Mouse (Mus musculus): ENCODE results near the gene Cd2.

DNA sequence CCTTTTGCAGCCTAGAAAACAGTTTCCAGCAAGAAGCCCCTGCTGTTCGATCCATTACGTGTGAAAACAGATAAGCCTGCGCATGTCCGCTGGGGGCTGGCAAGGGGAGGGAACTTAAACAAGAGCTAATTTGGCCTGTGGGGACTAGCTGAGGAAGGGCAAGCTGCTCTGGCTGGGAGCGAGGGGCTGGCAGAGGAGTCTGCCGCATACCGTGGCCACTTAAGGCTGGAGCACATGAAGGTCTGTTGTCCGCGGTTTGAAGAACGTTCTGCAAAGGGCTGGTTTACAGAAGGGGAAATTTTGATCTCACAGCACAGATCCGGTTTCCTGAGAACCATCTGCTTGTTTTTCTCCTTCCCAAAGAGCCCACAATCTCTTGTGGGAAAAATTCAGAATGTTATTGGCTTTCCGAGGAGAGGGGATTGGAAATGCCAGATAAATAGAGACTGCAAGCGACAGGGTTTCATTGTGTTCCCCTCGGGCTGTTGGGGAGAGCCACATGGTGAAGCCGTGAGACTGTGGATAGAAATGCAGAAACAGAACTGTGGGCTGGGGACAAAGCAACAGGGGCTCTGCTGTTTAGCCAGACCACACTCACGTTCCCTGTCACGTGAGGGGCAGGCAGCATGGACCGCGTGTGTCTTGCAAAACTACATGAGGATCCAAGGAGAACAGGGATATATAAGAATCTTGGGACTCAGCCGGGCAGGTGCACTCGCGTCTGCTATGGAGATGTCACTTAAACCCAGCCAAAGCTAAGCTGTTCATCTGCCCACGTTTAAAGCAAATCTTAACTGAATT lies 12.7 kb upstream of the Cd2 start:
- TF ChIP-seq CTCF (IDR thresholded peaks at IDR 0.05) = no peak
- no peak for TF ChIP-seq POLR2A (IDR thresholded peaks at IDR 0.05; ENCODE audit: insufficient read depth, low read depth, low read length)
- no peak for TF ChIP-seq EP300 (IDR thresholded peaks at IDR 0.05; ENCODE audit: insufficient read depth, low read depth, low read length)

All from heart, adult 2 months (tissue).